Mouse (Mus musculus): ENCODE measurements around the gene Adamts14. TPM values are rescaled to one million over a fixed set of nuclear protein-coding genes. Genes with fewer than 3 reads are reported as not detected.

Adamts14 gene
- total RNA-seq, 2 experiments from 2014 or later: 15.8 to 17.4 TPM

GRCm38 (mm10) chr10:61150616-61151015, 122.6 kb downstream of the Adamts14 start:
- DNase-seq (ENCODE audit: low spot score in 2 of 2): no peak

DNA sequence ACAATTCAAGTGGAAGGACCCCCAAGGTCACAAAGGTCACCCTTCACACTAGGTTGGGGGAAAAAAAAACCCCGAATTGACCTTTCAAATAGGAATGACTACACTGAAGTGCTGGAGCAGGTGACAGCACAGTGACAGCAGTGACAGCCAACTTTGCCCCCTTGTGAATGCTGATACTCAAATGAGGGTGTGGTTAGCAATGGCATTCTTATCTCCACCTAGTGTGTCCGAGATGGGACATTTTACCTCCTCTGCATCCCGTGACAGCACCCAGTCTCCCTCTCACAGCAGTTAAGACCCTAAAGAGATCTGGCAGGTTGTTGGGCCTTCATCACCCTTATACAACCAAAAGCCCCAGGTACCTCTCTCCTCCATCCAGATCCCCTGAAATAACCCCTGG, 123.8 kb downstream of the Adamts14 start:
- DNase-seq (ENCODE audit: low spot score in 2 of 2): no peak

DNA sequence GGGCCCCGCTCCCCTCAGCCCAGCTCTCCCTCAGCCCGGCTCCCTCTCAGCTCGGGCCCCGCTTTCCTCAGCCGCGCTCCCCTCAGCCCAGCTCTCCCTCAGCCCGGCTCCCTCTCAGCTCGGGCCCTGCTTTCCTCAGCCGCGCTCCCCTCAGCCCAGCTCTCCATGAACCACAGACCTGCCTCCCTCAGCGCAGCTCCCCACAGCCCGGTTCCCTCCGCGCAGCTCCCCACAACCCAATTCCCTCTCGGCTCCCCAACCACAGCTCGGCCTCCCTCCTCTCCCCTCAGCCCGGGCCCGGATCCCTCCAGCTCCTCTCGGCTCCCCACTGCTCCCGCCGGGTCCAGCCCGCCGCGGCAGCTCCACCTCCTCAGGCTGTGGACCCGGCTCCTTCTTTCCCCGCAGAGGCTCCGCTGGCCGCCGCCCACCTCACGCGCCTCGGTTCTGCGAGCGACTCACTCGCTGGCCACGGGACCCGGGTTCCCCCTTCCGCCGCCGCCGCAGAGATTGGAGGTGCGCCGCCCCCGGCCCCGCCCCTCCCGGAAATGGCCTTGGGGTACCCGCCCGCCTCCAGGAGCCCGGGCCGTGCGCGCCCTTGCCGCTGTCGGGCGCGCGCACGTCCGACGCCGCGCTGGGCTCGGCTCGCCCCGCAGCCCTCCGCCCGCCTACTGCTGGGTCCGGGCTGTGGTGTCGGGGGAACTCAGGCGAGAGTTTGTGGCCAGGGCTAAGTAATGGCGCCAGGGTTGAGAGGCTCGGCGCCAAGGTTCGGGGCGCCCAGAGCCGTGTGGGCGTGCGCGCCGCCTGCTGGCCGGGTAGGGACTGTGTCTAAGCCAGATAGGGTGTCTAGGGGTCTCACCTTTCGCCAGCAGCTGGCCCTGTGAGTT, 125.8 kb downstream of the Adamts14 start, which contains the start of gene Sgpl1:
TSS of gene Sgpl1 (minus strand) at position 547 of the 884 bp plus-strand sequence.
- peak; percentile 91 to 93 for DNase-seq (ENCODE audit: low spot score in 2 of 2)

Other genes with a start within 250 kb of the Adamts14 start
- gene Pcbd1, start 184.1 kb downstream of the Adamts14 start, total RNA-seq (2021): 10 to 100 TPM; 13.5 to 17.7 TPM
- 10 to 100 TPM; 27.8 to 28.7 TPM for gene Sgpl1, start 125.7 kb downstream of the Adamts14 start, total RNA-seq (2021)
- not detected for gene Tbata, start 101.5 kb downstream of the Adamts14 start, total RNA-seq (2021)
- gene Prf1, start 24.4 kb upstream of the Adamts14 start, total RNA-seq (2021): not detected
- gene Pald1, start 110.1 kb upstream of the Adamts14 start, total RNA-seq (2021): 10 to 100 TPM; 32.1 to 35.9 TPM
- under 1 TPM in 1 of 2 experiments, not detected in 1; 0.25 TPM for gene Nodal, start 144.5 kb upstream of the Adamts14 start, total RNA-seq (2021)
- 100 to 1,000 TPM; 123 to 124 TPM for gene Eif4ebp2, start 179.2 kb upstream of the Adamts14 start, total RNA-seq (2021)
- 10 to 100 TPM; 41.8 to 44.1 TPM for gene Lrrc20, start 202.4 kb upstream of the Adamts14 start, total RNA-seq (2021)

Measured in gastrocnemius, postnatal 4 days (tissue).